8 mouse cellular contexts compared by ENCODE assay signal in genomic region chr6:6881638-6882190, GRCm38 (mm10). TPM values are rescaled to one million over a fixed set of nuclear protein-coding genes. Genes with fewer than 3 reads are reported as not detected.
A peak's percentile ranks its signal among the peaks of the same experiment; 100 is the strongest.
DNase-seq lines count a peak whose midpoint lies in the region; ATAC-seq and TF ChIP-seq lines count a peak whose summit lies in the region.

Gene Dlx5 (minus strand): TSS chr6:6882085.

- peak within 1 kb of the TSS; percentile 52 for H3K4me3 ChIP-seq in forebrain, embryonic 15.5 days
- peak within 1 kb of the TSS; percentile 48 for H3K4me3 ChIP-seq in intestine, embryonic 16.5 days (ENCODE audit: low read length)
- H3K4me3 ChIP-seq in stomach, postnatal 0 days (ENCODE audit: low read depth, low read length), result peak within 1 kb of the TSS; percentile 41

- H3K4me2 ChIP-seq in forebrain, embryonic 15.5 days (replicated peaks), result peak within 1 kb of the TSS; percentile 66
- H3K4me2 ChIP-seq in intestine, embryonic 16.5 days (ENCODE audit: low read depth, low read length), result peak within 1 kb of the TSS; percentile 77
- peak within 1 kb of the TSS; percentile 67 for H3K4me2 ChIP-seq in stomach, postnatal 0 days (replicated peaks; ENCODE audit: low read depth)

- peak within 1 kb of the TSS; percentile 93 for H3K27ac ChIP-seq in forebrain, embryonic 15.5 days (replicated peaks)
- H3K27ac ChIP-seq in intestine, embryonic 16.5 days (ENCODE audit: low read length), result no peak within 1 kb of the TSS
- no peak within 1 kb of the TSS for H3K27ac ChIP-seq in stomach, postnatal 0 days (replicated peaks)

- no peaks in the 10 kb centered on the region for H3K9me3 ChIP-seq in forebrain, embryonic 15.5 days
- H3K9me3 ChIP-seq in intestine, embryonic 16.5 days (ENCODE audit: control insufficient read depth, low read length), result no peaks in the 10 kb centered on the region
- no peaks in the 10 kb centered on the region for H3K9me3 ChIP-seq in stomach, postnatal 0 days (ENCODE audit: control insufficient read depth, low read length)

- H3K36me3 ChIP-seq in forebrain, embryonic 15.5 days, result no peaks in the 10 kb centered on the region
- H3K36me3 ChIP-seq in intestine, embryonic 16.5 days (ENCODE audit: control insufficient read depth, insufficient read depth, low read length), result no peaks in the 10 kb centered on the region
- H3K36me3 ChIP-seq in stomach, postnatal 0 days (ENCODE audit: control insufficient read depth, insufficient read depth, low read length), result no peaks in the 10 kb centered on the region

- DNase-seq in adrenal gland, postnatal 14 days, result peak; percentile 39
- no peak for DNase-seq in adrenal gland, adult 8-10 months
- DNase-seq in Muller cell, postnatal 12 days (ENCODE audit: inconsistent ontology term), result peak; percentile 37
- DNase-seq in lung, postnatal 36 days, result peak; percentile 8
- DNase-seq in stomach, postnatal 0 days (ENCODE audit: low spot score), result peak; percentile 53
- no peak for DNase-seq in cerebellum, adult 9-11 months

- peaks cover 27% of the 10 kb centered on the region for H3K4me1 ChIP-seq in forebrain, embryonic 15.5 days
- peaks cover 7% of the 10 kb centered on the region for H3K4me1 ChIP-seq in intestine, embryonic 16.5 days (ENCODE audit: control insufficient read depth, insufficient read depth, low read length)
- H3K4me1 ChIP-seq in stomach, postnatal 0 days (replicated peaks; ENCODE audit: control insufficient read depth, insufficient read depth), result 0 out of 2 replicates have a peak, but pooled peaks cover 3% of the 10 kb centered on the region

- peaks cover 39% of the 10 kb centered on the region for H3K27me3 ChIP-seq in forebrain, embryonic 15.5 days
- peaks cover 64% of the 10 kb centered on the region for H3K27me3 ChIP-seq in intestine, embryonic 16.5 days (replicated peaks; ENCODE audit: control insufficient read depth, insufficient read depth, low read length)
- peaks cover 20% of the 10 kb centered on the region; the same call in 1 of the 2 replicates for H3K27me3 ChIP-seq in stomach, postnatal 0 days (ENCODE audit: control insufficient read depth, insufficient read depth, low read length)

- TF ChIP-seq CTCF in stomach, postnatal 0 days (IDR thresholded peaks at IDR 0.05; ENCODE audit: low read depth), result no peak

- no peak for TF ChIP-seq EP300 in stomach, postnatal 0 days (optimal IDR thresholded peaks at IDR 0.05)

- H3K9ac ChIP-seq in forebrain, embryonic 15.5 days (replicated peaks), result peak within 1 kb of the TSS; percentile 70
- H3K9ac ChIP-seq in intestine, embryonic 16.5 days (ENCODE audit: low read depth, low read length), result peak within 1 kb of the TSS; percentile 37
- H3K9ac ChIP-seq in stomach, postnatal 0 days (ENCODE audit: low read length), result peak within 1 kb of the TSS; percentile 35

- ATAC-seq in forebrain, embryonic 15.5 days (replicated peaks), result peak; percentile 89
- peak; percentile 52 for ATAC-seq in intestine, embryonic 16.5 days
- ATAC-seq in stomach, postnatal 0 days (ENCODE audit: low FRiP score, low TSS enrichment), result peak; percentile 68

- WGBS in forebrain, embryonic 15.5 days, result under 1% methylated on average over 37 of the region's 42 CpGs
- under 1% methylated on average over 35 of the region's 42 CpGs for WGBS in intestine, embryonic 16.5 days
- WGBS in stomach, postnatal 0 days, result 2% methylated on average over 34 of the region's 42 CpGs

RNA-seq across cellular contexts. Expression of gene Dlx5, which starts in this region (rescaled TPM):
- 0.26 and 0.96 TPM in 2 replicates for total RNA-seq in adrenal gland, postnatal 14 days (2021)
- total RNA-seq in adrenal gland, adult 8-10 months (2022), result under 1 TPM in 3 of 4 experiments, not detected in 1; 0.21 to 0.48 (median 0.34) TPM
- 81.5 and 84.7 TPM in 2 replicates for polyA plus RNA-seq in forebrain, embryonic 15.5 days (2015; fragmentation: Nextera tagmentation; extraction: Ambion mirVana)
- 1.5 and 1.7 TPM in 2 replicates for polyA plus RNA-seq in intestine, embryonic 16.5 days (2015; fragmentation: Nextera tagmentation; extraction: Ambion mirVana)
- polyA plus RNA-seq in stomach, postnatal 0 days (2015; fragmentation: Nextera tagmentation; extraction: Ambion mirVana), result 6.2 and 7.1 TPM in 2 replicates

Comparison
In these comparisons a context has a peak if more than half of its experiments do, and no peak if none do; other contexts are left out.
1. RNA of gene Dlx5 (polyA plus RNA-seq): 81.5 to 84.7 TPM in forebrain, embryonic 15.5 days; 6.2 to 7.1 TPM in stomach, postnatal 0 days and 1.5 to 1.7 TPM in intestine, embryonic 16.5 days; every median in the first group is over 10 times any median in the second.
2. Peak in DNase-seq in adrenal gland, postnatal 14 days; RNA of the gene not detected or under 1 TPM.
3. DNase-seq: peak in Muller cell, postnatal 12 days (single experiment), lung, postnatal 36 days (single experiment) and stomach, postnatal 0 days (single experiment); none in adrenal gland, adult 8-10 months (single experiment) and cerebellum, adult 9-11 months (single experiment).
4. Peak in every context shown above with its lines, with median percentiles within 50 percentile points of each other: ATAC-seq, H3K4me2 ChIP-seq, H3K4me3 ChIP-seq and H3K9ac ChIP-seq.